Mouse (Mus musculus) WW6 (cell line): ENCODE data around the gene Yipf2.
"Not testable (repeated sequence)": the region's sequence is repeated elsewhere in the genome, so short reads cannot be mapped to it uniquely, and the experiment has no call there.

ENCODE experiments used
- DNase-seq: peaks from one replicate; pipeline ENCODE4 v3.0.0-alpha.2; 2013; ENCODE audit warnings: low read depth, low spot score

Gene Yipf2

DNA sequence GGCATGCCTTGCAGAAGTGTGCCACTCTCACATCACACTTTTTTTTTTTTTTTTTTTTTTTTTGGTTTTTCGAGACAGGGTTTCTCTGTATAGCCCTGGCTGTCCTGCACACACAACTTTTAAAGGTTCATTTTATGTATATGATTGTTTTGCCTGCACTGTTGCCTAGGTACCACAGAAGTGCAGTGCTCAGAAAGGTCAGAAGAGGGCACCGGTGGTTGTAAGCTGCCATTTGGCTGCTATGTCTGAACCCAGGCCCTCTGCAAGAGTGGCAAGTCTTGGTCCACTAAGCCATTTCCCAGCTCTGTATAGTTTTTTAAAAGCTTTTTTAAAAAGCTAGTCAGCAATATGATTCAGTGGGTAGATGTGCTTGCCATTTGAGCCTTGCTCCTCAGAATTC lies 5.6 kb upstream of the Yipf2 start:
- no peak for DNase-seq

- DNase-seq: no peak
Measured at GRCm38 (mm10) chr9:21594838-21595237, 2.2 kb upstream of the Yipf2 start.

DNA sequence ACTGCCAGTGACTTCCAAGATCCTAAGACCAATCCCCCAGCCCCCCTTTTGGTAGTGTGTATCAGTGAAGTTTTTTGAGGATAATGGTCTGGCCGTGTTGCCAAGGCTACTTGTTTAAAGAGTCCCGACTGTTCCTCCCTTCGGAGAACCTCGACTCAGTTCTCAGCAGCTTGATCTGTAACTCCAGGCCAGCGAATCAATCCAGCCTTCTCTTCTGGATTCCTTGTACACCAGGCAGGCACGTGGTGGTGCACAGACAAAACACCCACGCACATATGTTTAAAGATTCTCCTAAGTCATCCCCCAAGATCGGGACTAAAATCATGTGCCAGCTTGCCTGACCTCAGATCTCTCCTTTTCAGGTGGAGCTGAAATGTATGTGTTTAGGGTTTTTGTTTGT lies 1.7 kb upstream of the Yipf2 start:
- DNase-seq: not testable (repeated sequence)

DNA sequence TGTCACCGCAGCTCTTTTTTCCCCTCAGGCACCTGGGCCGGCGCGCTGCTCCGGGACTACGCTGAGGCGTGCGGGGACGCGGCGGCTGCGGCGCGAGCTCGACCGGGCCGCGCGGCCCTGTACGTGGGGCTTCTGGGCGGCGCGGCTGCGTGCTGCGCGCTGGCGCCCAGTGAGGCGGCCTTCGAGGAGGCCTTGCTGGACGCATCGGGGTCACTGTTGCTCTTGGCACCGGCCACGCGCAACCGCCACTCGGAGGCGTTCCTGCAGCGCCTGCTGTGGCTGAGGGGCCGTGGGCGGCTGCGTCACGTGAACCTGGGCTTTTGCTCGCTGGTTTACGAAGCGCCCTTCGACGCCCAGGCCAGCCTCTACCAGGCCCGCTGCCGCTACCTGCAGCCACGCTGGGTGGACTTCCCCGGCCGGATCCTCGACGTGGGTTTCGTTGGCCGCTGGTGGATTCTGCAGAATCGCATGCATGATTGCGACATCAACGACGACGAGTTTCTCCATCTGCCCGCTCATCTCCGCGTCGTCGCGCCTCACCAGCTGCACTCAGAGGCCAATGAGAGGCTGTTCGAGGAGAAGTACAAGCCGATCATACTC lies 594 bp upstream of the Yipf2 start:
- DNase-seq: no peak

DNA sequence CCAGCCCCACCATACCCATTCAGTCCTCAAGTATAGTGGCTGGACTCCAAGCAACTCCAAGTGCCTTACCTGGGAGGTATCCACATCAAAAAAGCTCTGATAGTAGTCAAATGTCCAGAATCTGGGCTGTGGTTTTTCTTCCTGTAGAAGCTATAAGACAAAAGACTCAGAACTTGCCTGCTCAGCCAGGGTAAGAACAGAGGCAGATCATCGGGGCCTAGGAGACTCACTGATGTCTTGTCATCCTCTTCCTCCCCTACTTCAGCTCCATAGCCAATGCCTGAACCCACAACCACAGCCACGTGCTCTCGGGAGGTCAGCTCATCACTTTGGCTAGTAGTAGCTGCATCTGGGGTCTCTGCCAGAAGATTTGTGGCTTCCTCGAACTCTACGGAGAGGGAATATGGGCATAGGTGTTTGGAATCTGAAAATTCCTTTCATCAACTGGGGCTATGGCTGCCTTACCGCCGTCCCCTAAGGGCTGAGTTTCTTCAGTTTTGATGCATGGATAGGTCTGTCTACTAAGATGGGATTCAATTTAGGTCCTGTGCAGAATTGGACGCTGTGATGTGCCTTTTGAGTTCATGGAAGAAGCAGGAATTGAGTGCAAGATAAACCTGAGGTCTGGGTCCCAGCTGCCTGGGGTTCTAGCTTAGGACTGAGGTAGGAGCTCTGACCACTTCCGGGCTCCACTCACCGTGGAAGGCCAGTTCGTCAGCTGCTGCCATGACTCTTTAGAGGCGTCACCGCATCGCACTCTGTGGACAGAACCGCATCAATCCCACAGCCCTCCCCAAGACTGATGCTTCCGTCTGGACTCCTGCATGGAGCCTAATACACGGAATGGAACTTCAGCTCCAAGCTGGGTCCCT lies 561 bp downstream of the Yipf2 start:
- no peak for DNase-seq

GRCm38 (mm10) chr9:21591127-21591830 lies 1.3 kb downstream of the Yipf2 start:
- DNase-seq: no peak

DNA sequence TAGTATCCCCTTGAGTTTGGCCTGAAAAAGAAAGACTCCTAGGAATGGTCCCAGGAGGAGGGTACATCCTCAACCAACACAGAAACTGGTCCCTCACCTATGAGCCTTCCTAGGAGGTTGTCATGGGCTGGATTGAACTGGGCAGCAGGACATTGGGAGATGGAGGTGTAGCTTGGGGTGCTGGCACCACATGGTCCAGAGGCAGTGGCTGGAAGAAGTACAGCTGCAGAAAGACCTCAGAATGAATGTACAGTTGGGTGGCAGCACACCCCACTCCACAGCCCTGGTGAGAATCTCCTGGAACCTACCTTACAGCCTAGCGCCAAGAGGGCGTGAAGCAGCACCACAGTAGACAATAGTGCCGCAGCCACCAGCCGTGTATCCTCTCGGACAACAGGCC lies 3.1 kb downstream of the Yipf2 start:
- no peak for DNase-seq

GRCm38 (mm10) chr9:21588350-21588749 lies 4.3 kb downstream of the Yipf2 start:
- no peak for DNase-seq

GRCm38 (mm10) chr9:21587678-21588349 lies 4.8 kb downstream of the Yipf2 start:
- DNase-seq: no peak

- DNase-seq: no peak
Measured at GRCm38 (mm10) chr9:21585401-21585800, 7.2 kb downstream of the Yipf2 start.

GRCm38 (mm10) chr9:21578226-21578625 lies 14.4 kb downstream of the Yipf2 start:
- no peak for DNase-seq

GRCm38 (mm10) chr9:21576286-21576685 lies 16.3 kb downstream of the Yipf2 start:
- DNase-seq: no peak

- DNase-seq: no peak
Measured at GRCm38 (mm10) chr9:21575253-21575652, 17.4 kb downstream of the Yipf2 start.

- DNase-seq: no peak
Measured at GRCm38 (mm10) chr9:21574012-21574801, 18.4 kb downstream of the Yipf2 start.

DNA sequence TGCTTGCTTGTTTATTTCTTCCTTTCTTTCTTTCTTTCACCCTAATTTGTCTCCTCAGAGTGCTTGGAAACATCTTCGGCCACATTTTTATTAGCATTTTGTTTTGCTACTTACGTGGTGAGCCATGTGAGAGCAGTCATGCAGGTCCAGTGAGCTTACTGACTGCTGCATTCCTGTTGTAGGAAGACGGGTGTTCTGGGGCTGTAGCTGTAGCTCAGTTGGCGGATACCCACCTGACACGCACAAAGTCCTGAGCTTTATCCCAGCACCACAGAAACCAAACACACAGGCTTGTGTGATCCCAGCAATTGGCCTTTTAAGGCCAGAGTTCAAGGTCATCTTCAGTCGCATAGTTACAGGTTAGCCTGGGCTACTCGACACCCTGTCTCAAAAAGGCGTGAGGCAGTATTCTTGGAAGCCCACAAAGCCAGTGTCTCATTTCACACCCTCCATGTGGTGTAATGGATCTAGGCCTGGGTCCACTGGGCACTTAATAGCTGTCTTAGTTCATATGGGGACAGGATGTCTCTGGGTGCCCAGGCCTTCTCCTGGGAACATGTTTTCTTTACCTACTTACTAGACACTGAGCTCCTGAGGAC lies 23.9 kb downstream of the Yipf2 start:
- DNase-seq: no peak

- no peak for DNase-seq
Measured at GRCm38 (mm10) chr9:21567051-21567450, 25.6 kb downstream of the Yipf2 start.

- no peak for DNase-seq
Measured at GRCm38 (mm10) chr9:21566538-21566937, 26.1 kb downstream of the Yipf2 start.

DNA sequence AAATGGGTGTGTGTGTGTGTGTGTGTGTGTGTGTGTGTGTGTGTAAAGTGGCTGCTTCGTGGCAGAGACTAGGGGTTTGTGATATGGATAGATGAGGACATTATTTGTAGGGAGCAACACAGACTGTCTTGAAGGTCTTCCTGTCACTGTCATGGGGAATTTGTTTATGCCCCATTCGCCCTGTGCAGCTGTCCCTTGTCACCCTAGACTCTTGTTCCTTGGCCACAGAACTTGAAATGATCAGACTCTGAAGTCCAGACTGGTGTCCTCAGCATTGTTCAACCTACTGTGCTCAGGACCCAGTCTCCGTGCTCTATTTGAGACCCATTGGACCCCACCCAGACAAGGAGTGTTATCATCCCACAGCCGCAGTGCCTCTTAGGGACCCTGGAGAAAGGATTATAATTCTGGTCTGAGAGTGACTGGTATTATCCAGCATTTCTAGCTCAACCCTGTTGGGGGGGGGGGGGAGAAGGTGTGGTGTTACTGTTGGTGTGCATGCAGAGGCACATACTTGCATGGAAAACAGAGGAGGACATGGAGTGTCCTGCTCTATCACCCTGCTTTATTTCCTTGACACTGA lies 27.5 kb downstream of the Yipf2 start:
- DNase-seq: no peak

DNA sequence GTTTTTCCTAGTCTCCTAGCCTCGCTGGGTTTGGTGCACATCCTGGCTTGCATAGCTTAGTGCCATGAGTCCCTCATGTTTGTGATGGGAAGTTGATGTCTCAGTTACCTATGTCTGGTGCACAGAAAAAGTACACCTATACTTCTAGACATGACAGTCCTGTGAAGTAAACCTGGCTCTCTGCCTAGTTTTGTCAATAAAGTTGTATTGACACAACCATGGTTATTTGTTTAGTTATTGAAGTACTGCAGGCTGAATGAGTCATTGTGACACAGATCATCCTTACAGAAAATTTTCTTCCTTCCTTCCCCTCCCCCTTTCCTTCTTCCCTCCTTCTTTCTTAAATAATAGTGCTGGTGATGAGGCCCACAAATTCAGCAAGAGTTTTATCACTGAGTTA lies 28.2 kb downstream of the Yipf2 start:
- DNase-seq: no peak

- no peak for DNase-seq
Measured at GRCm38 (mm10) chr9:21559151-21559550, 33.5 kb downstream of the Yipf2 start.
